Mouse (Mus musculus) intestine, embryonic 16.5 days (tissue): ENCODE measurements at regions not wholly inside any gene's neighbourhood (a gene's known extent, or its start where the extent isn't known, plus 50 kb on each side); places are given as distances from the start of the nearest gene placed in this dataset.

ENCODE experiments used
- ATAC-seq: fragments of 200-750 bp; cut with Nextera tagmentation; 2 replicates; pipeline ENCODE4 v1.8.0; 2017; ENCODE audit warnings: moderate TSS enrichment, moderate library complexity
- H3K27ac ChIP-seq: fragments of 300-500 bp; sonication (generic); 2 replicates; pipeline ENCODE4 v1.5.1; 2014; ENCODE audit warnings: mild to moderate bottlenecking, low read length
- H3K27me3 ChIP-seq: fragments of 300-500 bp; sonication (generic); replicated peaks from 2 replicates; pipeline ENCODE4 v1.6.1; 2014; ENCODE audit warnings: low read length, control low read depth, mixed read lengths; ENCODE audit not compliant: control insufficient read depth, insufficient read depth
- H3K36me3 ChIP-seq: fragments of 300-500 bp; sonication (generic); 2 replicates; pipeline ENCODE4 v1.6.1; 2014; ENCODE audit warnings: low read length, control low read depth; ENCODE audit not compliant: control insufficient read depth, insufficient read depth
- H3K4me1 ChIP-seq: fragments of 300-500 bp; sonication (generic); 2 replicates; pipeline ENCODE4 v1.6.1; 2014; ENCODE audit warnings: low read length, control low read depth, mixed read lengths; ENCODE audit not compliant: control insufficient read depth, insufficient read depth
- H3K4me2 ChIP-seq: fragments of 300-500 bp; sonication (generic); 2 replicates; pipeline ENCODE4 v1.6.1; 2014; ENCODE audit warnings: low read depth, low read length, control low read depth
- H3K4me3 ChIP-seq: fragments of 300-500 bp; sonication (generic); 2 replicates; pipeline ENCODE4 v1.5.1; 2014; ENCODE audit warnings: mild to moderate bottlenecking, low read length
- H3K9ac ChIP-seq: fragments of 300-500 bp; sonication (generic); 2 replicates; pipeline ENCODE4 v1.6.1; 2014; ENCODE audit warnings: low read depth, low read length
- H3K9me3 ChIP-seq: fragments of 300-500 bp; sonication (generic); 2 replicates; pipeline ENCODE4 v1.6.1; 2016; ENCODE audit warnings: low read length, control low read depth; ENCODE audit not compliant: control insufficient read depth
- WGBS: fragments of 180-500 bp; shearing (Covaris S2); extraction: QIAGEN DNeasy Blood & Tissue Kit; methylation state at CpG from one replicate; pipeline ENCODE4 v1.1.7; 2014; 5-methylcytosine and 5-hydroxymethylcytosine counted together

- H3K36me3 ChIP-seq: no peaks in the 10 kb centered on the region
- no peaks in the 10 kb centered on the region for H3K27me3 ChIP-seq
- no peak overlapping the region for H3K9ac ChIP-seq
- no peak overlapping the region for H3K4me3 ChIP-seq
- H3K9me3 ChIP-seq: no peaks in the 10 kb centered on the region
- ATAC-seq: no peak
- no peaks in the 10 kb centered on the region for H3K4me1 ChIP-seq
- 80% methylated on average over 1 of the region's 1 CpGs for WGBS
- no peak overlapping the region for H3K4me2 ChIP-seq
- H3K27ac ChIP-seq: no peak overlapping the region
These were observed 247.1 kb upstream of the Pappa start for GRCm38 (mm10) chr4:64876924-64877323.

DNA sequence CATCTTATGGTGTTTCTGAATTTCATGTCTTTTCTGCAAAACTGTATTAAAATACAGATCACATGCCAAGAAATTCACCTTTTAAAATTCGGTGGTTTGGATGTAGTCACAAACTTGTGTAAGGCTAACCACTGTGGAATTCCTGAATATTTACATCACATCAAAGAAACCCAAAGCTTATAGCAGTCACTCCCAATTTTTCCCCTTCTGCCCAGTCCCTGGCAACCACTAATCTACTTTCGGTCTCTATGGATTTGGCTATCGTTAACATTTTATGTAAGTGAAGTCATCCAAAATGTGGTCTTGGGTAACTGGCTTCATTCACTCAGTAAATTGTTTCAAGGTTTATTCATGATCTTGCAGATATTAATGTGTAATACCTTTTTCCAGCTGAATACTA is 226.0 kb upstream of the Pappa start:
- Histone ChIP-seq H3K9ac (no peak overlapping the region), H3K27me3 (no peaks in the 10 kb centered on the region), H3K4me3 (no peak overlapping the region), H3K4me2 (no peak overlapping the region), H3K9me3 (no peaks in the 10 kb centered on the region), H3K36me3 (no peaks in the 10 kb centered on the region), H3K27ac (no peak overlapping the region), H3K4me1 (no peaks in the 10 kb centered on the region)
- 86% methylated on average over 3 of the region's 3 CpGs for WGBS
- ATAC-seq: no peak

- WGBS: 43% methylated on average over 5 of the region's 5 CpGs
These were observed 222.7 kb upstream of the Pappa start for GRCm38 (mm10) chr4:64901091-64901845.

GRCm38 (mm10) chr4:64923751-64924150 is 200.2 kb upstream of the Pappa start:
- H3K4me1 ChIP-seq: no peaks in the 10 kb centered on the region

More at GRCm38 (mm10) chr4:64901091-64901845, 222.7 kb upstream of the Pappa start:
- no peak overlapping the region for H3K9ac ChIP-seq
- no peak overlapping the region for H3K4me3 ChIP-seq
- no peaks in the 10 kb centered on the region for H3K9me3 ChIP-seq
- no peak for ATAC-seq
- no peaks in the 10 kb centered on the region for H3K36me3 ChIP-seq
- H3K4me1 ChIP-seq: no peaks in the 10 kb centered on the region
- H3K27ac ChIP-seq: no peak overlapping the region
- no peaks in the 10 kb centered on the region for H3K27me3 ChIP-seq
- H3K4me2 ChIP-seq: no peak overlapping the region

DNA sequence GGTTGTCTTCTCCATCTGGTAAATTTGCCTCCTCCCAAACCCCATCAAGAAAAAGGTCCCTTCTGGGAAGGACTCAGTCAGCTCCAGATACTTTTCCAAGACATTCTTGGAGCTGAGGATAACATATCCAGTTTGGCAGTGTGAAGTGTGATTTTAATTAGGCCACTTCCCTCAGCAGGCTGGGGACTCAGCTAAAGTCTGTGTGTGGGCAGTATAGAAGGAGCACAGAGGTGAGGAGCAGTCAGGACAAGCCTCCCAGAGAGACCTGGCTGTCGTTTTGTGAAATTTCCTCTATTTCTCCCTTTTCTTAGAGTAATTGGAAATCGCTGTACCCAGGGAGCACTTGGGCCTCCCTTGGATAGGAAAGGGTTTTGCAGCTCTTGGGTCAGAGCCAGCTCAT is 195.4 kb upstream of the Pappa start:
- 67% methylated on average over 2 of the region's 2 CpGs for WGBS
- H3K27ac ChIP-seq: no peak overlapping the region
- H3K4me2 ChIP-seq: no peak overlapping the region
- no peak for ATAC-seq
- no peaks in the 10 kb centered on the region for H3K27me3 ChIP-seq
- no peaks in the 10 kb centered on the region for H3K36me3 ChIP-seq
- no peaks in the 10 kb centered on the region for H3K9me3 ChIP-seq
- H3K4me1 ChIP-seq: no peaks in the 10 kb centered on the region
- H3K4me3 ChIP-seq: no peak overlapping the region
- H3K9ac ChIP-seq: no peak overlapping the region

More at GRCm38 (mm10) chr4:64923751-64924150, 200.2 kb upstream of the Pappa start:
- Histone ChIP-seq H3K9me3 (no peaks in the 10 kb centered on the region), H3K27ac (no peak overlapping the region), H3K27me3 (no peaks in the 10 kb centered on the region), H3K4me2 (no peak overlapping the region), H3K36me3 (no peaks in the 10 kb centered on the region), H3K9ac (no peak overlapping the region), H3K4me3 (no peak overlapping the region)
- ATAC-seq: no peak

GRCm38 (mm10) chr4:64945547-64945946 is 178.4 kb upstream of the Pappa start:
- ATAC-seq: no peak
- no peak overlapping the region for H3K4me3 ChIP-seq

GRCm38 (mm10) chr4:64952651-64953050 is 171.3 kb upstream of the Pappa start:
- Histone ChIP-seq H3K4me3 (no peak overlapping the region), H3K4me2 (no peak overlapping the region), H3K9ac (no peak overlapping the region), H3K4me1 (no peaks in the 10 kb centered on the region), H3K27ac (no peak overlapping the region), H3K36me3 (no peaks in the 10 kb centered on the region), H3K9me3 (no peaks in the 10 kb centered on the region), H3K27me3 (no peaks in the 10 kb centered on the region)
- no peak for ATAC-seq

More at GRCm38 (mm10) chr4:64945547-64945946, 178.4 kb upstream of the Pappa start:
- no peaks in the 10 kb centered on the region for H3K27me3 ChIP-seq
- H3K36me3 ChIP-seq: no peaks in the 10 kb centered on the region
- H3K4me2 ChIP-seq: no peak overlapping the region
- H3K9me3 ChIP-seq: no peaks in the 10 kb centered on the region
- H3K9ac ChIP-seq: no peak overlapping the region
- H3K27ac ChIP-seq: no peak overlapping the region
- no peaks in the 10 kb centered on the region for H3K4me1 ChIP-seq

DNA sequence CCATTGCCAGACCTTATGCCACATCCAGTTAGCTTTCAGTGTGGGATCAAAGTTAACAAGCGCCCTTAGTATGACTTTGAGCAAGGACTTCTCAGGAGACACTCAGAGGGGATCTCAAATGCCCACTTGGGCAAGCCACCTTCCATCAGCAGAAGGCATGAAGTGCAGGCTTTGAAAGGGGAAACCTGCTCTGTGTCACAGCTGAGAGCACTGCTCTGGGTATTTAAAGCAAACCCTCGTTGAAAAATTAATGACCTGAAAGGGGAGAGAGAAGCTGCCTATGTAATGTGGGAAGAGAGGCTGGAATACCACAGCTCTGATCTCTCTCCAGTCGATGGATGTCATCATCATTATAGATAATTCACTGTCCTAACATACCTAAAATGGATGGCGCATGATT is 165.1 kb upstream of the Pappa start:
- H3K9ac ChIP-seq: no peak overlapping the region
- H3K36me3 ChIP-seq: no peaks in the 10 kb centered on the region
- ATAC-seq: no peak
- H3K9me3 ChIP-seq: no peaks in the 10 kb centered on the region
- WGBS: 65% methylated on average over 4 of the region's 4 CpGs
- no peak overlapping the region for H3K4me2 ChIP-seq
- no peak overlapping the region for H3K4me3 ChIP-seq
- H3K27me3 ChIP-seq: no peaks in the 10 kb centered on the region
- no peaks in the 10 kb centered on the region for H3K4me1 ChIP-seq
- H3K27ac ChIP-seq: no peak overlapping the region

GRCm38 (mm10) chr4:64961796-64962195 is 162.2 kb upstream of the Pappa start:
- no peaks in the 10 kb centered on the region for H3K4me1 ChIP-seq
- no peaks in the 10 kb centered on the region for H3K36me3 ChIP-seq
- H3K27me3 ChIP-seq: no peaks in the 10 kb centered on the region
- H3K4me2 ChIP-seq: no peak overlapping the region
- peak; percentile 28; the same call in 1 of the 2 replicates for ATAC-seq
- 28% methylated on average over 4 of the region's 4 CpGs for WGBS
- no peak overlapping the region for H3K27ac ChIP-seq
- H3K9ac ChIP-seq: no peak overlapping the region
- H3K4me3 ChIP-seq: no peak overlapping the region
- H3K9me3 ChIP-seq: no peaks in the 10 kb centered on the region
